Mouse (Mus musculus): Measurements from ENCODE around the gene 1600002K03Rik. TPM values are rescaled to one million over a fixed set of nuclear protein-coding genes. Genes with fewer than 3 reads are reported as not detected.

Gene 1600002K03Rik
- polyA plus RNA-seq, 1 experiment = 13.1 TPM

- H3K27ac ChIP-seq (ENCODE audit: insufficient read depth, low read length) = peak within 1 kb of the TSS; percentile 42; the same call in 1 of the 2 replicates
- peaks cover 7% of the 10 kb centered on the region; the same call in 1 of the 2 replicates for H3K4me1 ChIP-seq (ENCODE audit: control insufficient read depth, insufficient read depth, low read length)
- H3K4me3 ChIP-seq (ENCODE audit: insufficient read depth, low read length) = peak within 1 kb of the TSS; percentile 54
- TF ChIP-seq CTCF (IDR thresholded peaks at IDR 0.05; ENCODE audit: extremely low read depth, insufficient read depth, low read length) = no peak
- no peak for TF ChIP-seq POLR2A (IDR thresholded peaks at IDR 0.05; ENCODE audit: extremely low read depth, insufficient read depth, low read length)
These were observed 6.6 kb downstream of the 1600002K03Rik start, which contains the start of gene Efna2 for GRCm38 (mm10) chr10:80179068-80180051. TSS of gene Efna2 (plus strand) at chr10:80179482.

GRCm38 (mm10) chr10:80180288-80180687, 7.5 kb downstream of the 1600002K03Rik start:
- peaks cover 7% of the 10 kb centered on the region; the same call in 1 of the 2 replicates for H3K4me1 ChIP-seq (ENCODE audit: control insufficient read depth, insufficient read depth, low read length)
- TF ChIP-seq CTCF (IDR thresholded peaks at IDR 0.05; ENCODE audit: extremely low read depth, insufficient read depth, low read length) (no peak), POLR2A (IDR thresholded peaks at IDR 0.05; ENCODE audit: extremely low read depth, insufficient read depth, low read length) (no peak)
- peak overlapping the region; percentile 54 for H3K4me3 ChIP-seq (ENCODE audit: insufficient read depth, low read length)
- H3K27ac ChIP-seq (ENCODE audit: insufficient read depth, low read length) = no peak overlapping the region

- Histone ChIP-seq H3K4me1 (ENCODE audit: control insufficient read depth, insufficient read depth, low read length) (peaks cover 7% of the 10 kb centered on the region; the same call in 1 of the 2 replicates), H3K4me3 (ENCODE audit: insufficient read depth, low read length) (0 out of 2 replicates have a peak overlapping the region, but pooled peaks have one; percentile 54), H3K27ac (ENCODE audit: insufficient read depth, low read length) (no peak overlapping the region)
- TF ChIP-seq POLR2A (IDR thresholded peaks at IDR 0.05; ENCODE audit: extremely low read depth, insufficient read depth, low read length) (no peak), CTCF (IDR thresholded peaks at IDR 0.05; ENCODE audit: extremely low read depth, insufficient read depth, low read length) (no peak)
These were observed 8.1 kb downstream of the 1600002K03Rik start for GRCm38 (mm10) chr10:80180823-80181222.

GRCm38 (mm10) chr10:80182547-80182946, 9.8 kb downstream of the 1600002K03Rik start:
- Histone ChIP-seq H3K4me3 (ENCODE audit: insufficient read depth, low read length) (no peak overlapping the region), H3K27ac (ENCODE audit: insufficient read depth, low read length) (no peak overlapping the region), H3K4me1 (ENCODE audit: control insufficient read depth, insufficient read depth, low read length) (peaks cover 7% of the 10 kb centered on the region; the same call in 1 of the 2 replicates)
- TF ChIP-seq CTCF (IDR thresholded peaks at IDR 0.05; ENCODE audit: extremely low read depth, insufficient read depth, low read length) (no peak), POLR2A (IDR thresholded peaks at IDR 0.05; ENCODE audit: extremely low read depth, insufficient read depth, low read length) (no peak)

GRCm38 (mm10) chr10:80186649-80187048, 13.9 kb downstream of the 1600002K03Rik start:
- no peak for TF ChIP-seq POLR2A (IDR thresholded peaks at IDR 0.05; ENCODE audit: extremely low read depth, insufficient read depth, low read length)
- Histone ChIP-seq H3K4me3 (ENCODE audit: insufficient read depth, low read length) (no peak overlapping the region), H3K27ac (ENCODE audit: insufficient read depth, low read length) (no peak overlapping the region), H3K4me1 (ENCODE audit: control insufficient read depth, insufficient read depth, low read length) (no peaks in the 10 kb centered on the region)

- no peak overlapping the region for H3K4me3 ChIP-seq (ENCODE audit: insufficient read depth, low read length)
- TF ChIP-seq CTCF (IDR thresholded peaks at IDR 0.05; ENCODE audit: extremely low read depth, insufficient read depth, low read length) = no peak
- TF ChIP-seq POLR2A (IDR thresholded peaks at IDR 0.05; ENCODE audit: extremely low read depth, insufficient read depth, low read length) = no peak
- no peaks in the 10 kb centered on the region for H3K4me1 ChIP-seq (ENCODE audit: control insufficient read depth, insufficient read depth, low read length)
- H3K27ac ChIP-seq (ENCODE audit: insufficient read depth, low read length) = no peak overlapping the region
These were observed 15.0 kb downstream of the 1600002K03Rik start for GRCm38 (mm10) chr10:80187739-80188138.

GRCm38 (mm10) chr10:80188453-80189024, 15.8 kb downstream of the 1600002K03Rik start:
- TF ChIP-seq CTCF (IDR thresholded peaks at IDR 0.05; ENCODE audit: extremely low read depth, insufficient read depth, low read length) = no peak
- no peak for TF ChIP-seq POLR2A (IDR thresholded peaks at IDR 0.05; ENCODE audit: extremely low read depth, insufficient read depth, low read length)
- no peak overlapping the region for H3K4me3 ChIP-seq (ENCODE audit: insufficient read depth, low read length)
- H3K27ac ChIP-seq (ENCODE audit: insufficient read depth, low read length) = no peak overlapping the region

GRCm38 (mm10) chr10:80189999-80190398, 17.3 kb downstream of the 1600002K03Rik start:
- H3K4me3 ChIP-seq (ENCODE audit: insufficient read depth, low read length) = peak overlapping the region; percentile 32
- TF ChIP-seq POLR2A (IDR thresholded peaks at IDR 0.05; ENCODE audit: extremely low read depth, insufficient read depth, low read length) (no peak), CTCF (IDR thresholded peaks at IDR 0.05; ENCODE audit: extremely low read depth, insufficient read depth, low read length) (no peak)

More at GRCm38 (mm10) chr10:80188453-80189024, 15.8 kb downstream of the 1600002K03Rik start:
- no peaks in the 10 kb centered on the region for H3K4me1 ChIP-seq (ENCODE audit: control insufficient read depth, insufficient read depth, low read length)

GRCm38 (mm10) chr10:80190491-80191051, 17.8 kb downstream of the 1600002K03Rik start:
- no peak for TF ChIP-seq CTCF (IDR thresholded peaks at IDR 0.05; ENCODE audit: extremely low read depth, insufficient read depth, low read length)
- peak; percentile 44; the same call in 1 of the 2 replicates for TF ChIP-seq POLR2A (IDR thresholded peaks at IDR 0.05; ENCODE audit: extremely low read depth, insufficient read depth, low read length)
- H3K4me1 ChIP-seq (ENCODE audit: control insufficient read depth, insufficient read depth, low read length) = no peaks in the 10 kb centered on the region
- H3K4me3 ChIP-seq (ENCODE audit: insufficient read depth, low read length) = peak overlapping the region; percentile 32
- H3K27ac ChIP-seq (ENCODE audit: insufficient read depth, low read length) = 0 out of 2 replicates have a peak overlapping the region, but pooled peaks have one; percentile 32

More at GRCm38 (mm10) chr10:80189999-80190398, 17.3 kb downstream of the 1600002K03Rik start:
- Histone ChIP-seq H3K27ac (ENCODE audit: insufficient read depth, low read length) (no peak overlapping the region), H3K4me1 (ENCODE audit: control insufficient read depth, insufficient read depth, low read length) (no peaks in the 10 kb centered on the region)
